Mouse (Mus musculus): Measurements from ENCODE around the gene Serpinb7.

DNA sequence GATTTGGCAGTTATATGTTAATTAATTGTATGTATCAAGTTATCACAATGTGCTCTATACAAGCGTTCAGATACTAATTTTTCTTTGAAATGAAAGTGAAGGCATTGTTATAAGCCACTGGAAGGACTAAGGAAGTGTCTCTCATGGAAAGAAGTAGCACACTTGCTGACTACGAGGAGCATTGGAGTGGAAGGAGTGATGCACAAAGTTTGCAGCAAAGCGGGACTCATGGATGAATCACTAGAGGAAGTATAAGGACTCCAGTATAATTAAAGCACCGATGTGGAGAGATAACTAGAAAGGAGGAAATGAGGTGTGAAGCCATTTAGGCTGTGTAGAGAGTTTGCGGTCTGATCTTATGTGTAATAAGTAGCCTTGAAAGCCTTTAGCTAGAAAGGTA lies 45.9 kb downstream of the Serpinb7 start:
- TF ChIP-seq EP300 (IDR thresholded peaks at IDR 0.05; ENCODE audit: low read depth) (no peak), CTCF (IDR thresholded peaks at IDR 0.05; ENCODE audit: low read depth) (no peak)

Data from liver, embryonic 14.5 days (tissue).